Mouse (Mus musculus) cortical plate, adult 2 months (tissue): ENCODE results near the gene Cmya5.

Experiments used
- CTCF ChIP-seq: fragments of 200-500 bp; IDR thresholded peaks from 2 replicates; pipeline ENCODE4 v1.5.1; 2011; ENCODE audit warnings: mild to moderate bottlenecking, control low read depth, low read length; ENCODE audit not compliant: insufficient read depth; ENCODE audit errors: extremely low read depth
- POLR2A ChIP-seq: fragments of 200-500 bp; IDR thresholded peaks from 2 replicates; pipeline ENCODE4 v1.6.1; 2011; ENCODE audit warnings: mild to moderate bottlenecking, low read length, control low read depth; ENCODE audit not compliant: insufficient read depth; ENCODE audit errors: extremely low read depth

- TF ChIP-seq CTCF (no peak), POLR2A (no peak)
Measured at GRCm38 (mm10) chr13:93098596-93098995, 45.9 kb downstream of the Cmya5 start.
